Mouse (Mus musculus): ENCODE data around the gene Dusp7.

The Dusp7 gene

DNA sequence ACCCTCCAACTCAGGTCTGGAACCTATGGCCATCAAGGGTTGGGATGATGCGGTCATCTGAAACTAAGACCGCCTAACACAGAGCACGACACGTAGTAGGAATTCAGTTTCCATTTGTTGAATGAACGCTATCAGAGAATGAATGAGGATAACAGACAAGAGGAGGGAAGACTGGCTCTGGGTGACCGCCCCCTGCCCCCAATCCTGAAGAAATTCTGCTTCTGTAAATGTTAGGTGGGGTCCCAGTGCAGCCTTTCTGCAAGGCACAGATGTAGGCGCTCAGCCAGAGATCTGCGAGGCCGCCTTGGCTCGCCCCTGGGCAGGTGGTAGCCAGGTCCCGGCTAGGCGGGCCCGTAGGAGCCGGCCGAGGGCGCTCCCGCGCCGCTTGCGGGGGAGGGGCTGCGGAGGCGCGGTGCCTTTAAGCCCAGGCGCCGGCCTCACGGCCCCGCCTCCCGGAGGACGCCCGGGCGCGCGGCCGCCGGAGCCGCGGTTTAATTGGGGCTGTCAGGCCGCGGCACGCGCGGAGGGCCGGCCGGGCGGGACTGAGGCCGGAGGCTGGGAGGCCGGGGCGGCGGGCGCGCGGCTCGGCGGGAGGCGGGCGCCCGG is at the start of gene Dusp7:
Gene Dusp7 (plus strand): TSS at position 521 of the 606 bp plus-strand sequence.
- DNase-seq (ENCODE audit: low spot score): peak; percentile 85

DNA sequence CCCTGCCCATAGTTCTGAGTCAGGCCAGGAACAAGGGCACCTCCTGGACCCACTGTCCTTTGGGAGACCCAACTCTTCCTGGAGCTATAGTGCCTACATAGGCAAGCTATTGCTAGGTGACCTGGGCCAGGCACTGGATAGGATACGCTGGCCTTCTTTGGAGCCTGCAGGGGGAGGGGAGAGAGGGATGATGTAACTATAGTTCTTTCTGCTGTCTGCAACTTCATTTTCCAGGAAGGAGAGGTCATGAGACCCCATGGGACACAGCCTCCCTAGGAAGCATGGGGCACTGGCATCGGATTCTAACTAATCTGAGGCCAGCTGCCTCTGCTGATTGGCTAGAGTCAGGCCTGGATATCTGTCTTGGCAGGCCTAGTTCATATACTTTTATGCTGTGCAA is 49.3 kb upstream of the Dusp7 start:
- peak; percentile 46 for DNase-seq (ENCODE audit: low spot score)

DNA sequence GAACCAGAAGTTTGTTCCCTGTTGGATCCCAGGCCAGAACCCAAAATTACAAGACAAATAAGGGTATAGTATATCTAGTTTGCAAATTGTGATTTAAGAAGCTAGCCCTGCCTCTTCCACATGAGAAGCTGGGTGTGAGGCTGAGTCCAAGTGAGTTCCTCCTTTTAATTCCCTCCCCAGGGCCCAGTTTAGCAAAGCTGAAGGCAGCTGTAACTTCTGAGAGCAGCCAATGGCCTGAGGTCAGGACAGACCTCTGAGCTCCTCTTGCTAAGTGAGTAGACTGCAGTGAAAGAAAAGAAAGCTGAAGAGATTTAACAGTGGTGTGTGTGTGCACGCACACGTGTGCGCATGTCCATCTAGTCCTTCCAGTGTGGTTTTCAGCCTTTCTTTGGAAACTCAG is 45.9 kb upstream of the Dusp7 start:
- no peak for DNase-seq (ENCODE audit: low spot score)

DNA sequence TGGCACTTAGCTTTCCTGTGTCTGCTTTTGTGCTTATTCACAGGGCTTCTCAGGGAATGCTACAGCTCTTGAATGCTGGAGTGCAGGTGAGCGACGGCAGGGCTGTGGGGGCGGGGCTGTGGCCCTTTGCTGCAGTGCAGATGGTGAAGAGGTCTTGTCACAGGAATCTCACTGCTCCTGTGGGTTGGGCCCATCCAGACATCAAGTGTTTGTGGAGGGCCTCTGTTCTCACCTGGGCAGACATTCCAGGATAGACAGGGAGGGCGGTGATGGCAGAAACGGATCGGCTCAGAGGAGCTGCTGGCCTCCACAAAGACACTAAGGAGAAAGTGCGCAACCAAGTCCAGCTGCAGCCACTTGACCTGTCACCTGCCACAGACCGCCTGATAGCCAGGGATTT is 42.2 kb upstream of the Dusp7 start:
- DNase-seq (ENCODE audit: low spot score): no peak

DNA sequence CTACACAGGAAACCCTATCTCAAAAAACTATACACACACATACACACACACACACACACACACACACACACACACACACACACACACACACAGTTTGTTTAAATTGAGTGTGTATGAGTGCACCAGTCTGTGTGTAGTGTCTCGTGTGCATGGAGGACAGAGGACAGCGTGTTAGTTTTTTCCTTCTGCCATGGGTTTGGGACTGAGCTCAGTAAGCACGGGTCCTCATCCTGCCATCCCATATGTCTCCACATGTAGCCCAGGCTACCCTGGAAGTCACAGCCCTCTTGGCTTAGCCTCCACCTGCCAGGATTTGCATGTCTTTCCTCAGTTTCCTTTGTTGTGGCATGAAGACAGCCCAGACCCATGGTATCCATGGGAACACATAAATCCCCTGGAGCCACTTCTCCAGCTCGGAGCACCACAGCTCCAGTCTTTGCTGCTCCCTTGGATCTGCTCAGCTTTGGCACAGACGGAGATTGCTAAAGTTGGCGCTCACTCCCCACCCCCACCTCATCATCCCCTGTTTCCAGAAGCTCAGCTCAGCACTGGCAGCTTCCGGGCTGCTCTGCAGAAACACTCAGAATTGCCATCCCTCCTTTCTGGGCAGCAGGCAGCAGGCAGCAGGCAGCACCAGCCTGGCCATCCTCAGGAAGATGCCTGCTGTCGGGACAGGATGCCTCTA is 41.2 kb upstream of the Dusp7 start:
- no peak for DNase-seq (ENCODE audit: low spot score)

DNA sequence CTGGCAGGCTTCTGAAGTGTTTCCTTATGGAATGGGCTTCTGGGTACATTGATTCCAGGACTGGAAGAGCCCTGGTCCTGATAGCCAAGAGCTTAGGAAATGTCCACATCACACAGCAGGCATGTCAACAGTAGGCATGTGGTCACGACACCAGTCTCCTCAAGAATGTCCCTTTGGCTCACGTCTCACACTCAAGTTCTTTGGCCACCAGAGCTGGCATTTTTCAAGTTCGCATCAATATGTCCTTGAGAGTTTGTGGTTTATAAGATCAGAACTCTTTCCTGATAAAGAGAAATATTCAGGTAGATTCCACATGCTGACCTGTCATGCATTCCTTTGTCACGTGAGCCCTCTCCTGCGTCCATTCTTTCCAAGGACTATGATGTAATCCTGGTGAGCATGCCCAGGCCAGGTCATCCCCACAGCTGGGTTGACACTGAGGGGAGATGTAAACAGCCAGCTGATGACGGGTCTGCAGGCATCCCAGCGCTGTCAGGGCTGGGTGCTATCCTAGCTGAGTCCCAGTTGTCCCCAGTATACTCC is 40.3 kb upstream of the Dusp7 start:
- no peak for DNase-seq (ENCODE audit: low spot score)

DNA sequence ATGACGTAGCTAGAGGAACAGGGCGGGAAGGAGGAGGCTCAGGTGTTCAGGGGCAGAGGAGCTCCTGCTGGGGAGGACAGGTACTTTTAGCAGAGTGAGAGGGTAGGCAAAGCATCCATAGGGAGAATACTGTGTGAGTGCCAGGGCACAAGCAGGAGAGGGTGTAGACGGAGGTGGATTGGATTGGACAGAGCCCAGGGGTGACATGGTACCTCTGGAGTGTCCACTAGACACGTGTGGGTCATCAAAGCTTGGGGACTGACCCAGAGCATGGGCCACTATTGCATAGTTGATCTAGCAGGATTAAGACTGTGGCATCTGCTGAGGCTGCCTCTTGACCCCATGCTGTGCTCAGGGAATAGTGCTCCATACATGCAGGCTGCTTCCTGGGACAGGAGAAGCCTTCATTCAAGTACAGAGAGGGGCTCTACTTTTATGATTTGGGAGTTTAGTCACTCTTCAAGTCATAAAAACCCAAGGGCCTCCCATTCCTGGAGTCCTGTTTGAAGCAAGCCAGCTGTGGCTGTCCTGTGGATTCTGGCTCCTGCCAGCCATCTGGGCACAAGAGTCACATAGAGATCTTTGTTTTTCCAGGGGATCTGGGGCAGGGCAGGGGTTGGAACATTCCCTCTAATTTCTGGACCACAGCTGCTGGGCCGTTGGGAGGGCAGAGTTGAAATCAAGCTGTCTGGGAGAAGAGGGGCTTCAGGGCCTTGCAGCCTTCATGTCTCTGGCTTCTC is 39.5 kb upstream of the Dusp7 start:
- DNase-seq (ENCODE audit: low spot score): no peak

DNA sequence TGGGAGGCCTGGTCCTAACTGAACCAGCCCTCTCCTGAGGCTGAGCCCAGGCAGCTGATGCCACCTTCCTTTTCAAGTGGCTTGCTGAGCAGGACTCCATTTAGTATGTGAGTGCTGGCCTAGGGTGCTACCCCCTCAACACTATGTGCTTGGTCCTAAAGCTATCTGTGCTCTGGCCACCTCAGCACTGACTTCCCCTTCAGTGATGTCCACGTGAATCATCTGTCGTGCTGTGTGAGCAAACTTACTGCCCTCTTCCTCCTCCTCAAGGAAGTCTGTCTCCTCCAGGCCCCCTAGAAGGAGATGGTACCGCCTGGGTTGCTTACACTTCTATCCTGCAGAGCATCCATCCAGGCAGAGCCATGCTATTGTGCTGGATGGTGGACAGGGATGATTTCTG is 35.7 kb upstream of the Dusp7 start:
- DNase-seq (ENCODE audit: low spot score): no peak

DNA sequence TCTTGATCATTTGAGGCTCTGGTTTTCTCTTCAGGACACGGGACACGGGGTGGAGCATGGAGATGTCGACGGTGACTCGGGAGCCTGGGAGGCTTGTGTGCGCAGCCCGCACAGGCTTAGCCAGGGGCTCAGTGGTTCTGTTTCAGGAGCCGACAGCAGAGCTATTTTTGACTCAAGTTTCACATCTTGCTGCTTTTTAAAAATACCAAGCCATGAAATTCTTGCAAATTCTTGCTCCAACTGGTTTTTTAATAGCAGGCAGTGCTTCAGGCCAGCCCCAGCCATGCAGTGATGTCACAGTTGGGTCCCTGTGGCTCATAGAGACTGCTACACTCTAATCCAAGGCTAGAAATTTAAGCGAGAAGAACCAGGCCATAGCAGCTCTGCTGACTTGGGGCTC is 30.8 kb upstream of the Dusp7 start:
- DNase-seq (ENCODE audit: low spot score): no peak

DNA sequence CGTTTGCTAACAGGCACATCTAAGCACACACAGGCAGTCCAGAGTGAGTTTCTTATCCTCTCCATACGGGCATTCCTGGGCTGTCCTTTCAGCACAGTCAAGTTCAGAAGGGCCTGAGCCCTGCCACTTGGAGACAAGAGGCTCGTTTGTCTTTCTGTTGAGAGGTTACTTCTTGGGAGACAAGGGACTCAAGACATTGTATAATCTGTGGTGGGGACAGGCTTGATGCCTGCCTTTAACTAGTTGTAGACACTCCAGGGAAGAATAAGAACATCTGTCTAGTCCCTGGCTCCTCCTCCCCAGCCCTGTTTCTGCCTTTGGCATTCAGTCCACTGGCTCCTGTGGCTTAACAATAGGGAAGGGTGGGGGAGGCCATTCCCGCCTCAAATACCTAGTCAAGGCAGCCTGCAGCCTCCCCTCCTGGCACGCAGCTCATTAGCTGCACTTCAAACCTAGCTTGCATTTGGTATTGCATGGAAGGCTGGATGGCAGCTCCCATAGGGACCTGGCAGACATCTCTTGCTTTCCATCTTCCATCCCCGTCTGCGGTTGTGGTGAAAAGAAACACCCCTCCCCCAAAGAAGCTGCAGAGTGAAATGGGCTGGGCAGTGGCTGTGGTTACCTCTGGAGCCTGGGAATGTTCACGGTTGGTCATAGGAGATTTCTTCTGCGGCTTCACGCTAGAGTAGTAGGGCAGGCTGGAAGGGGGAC is 29.8 kb upstream of the Dusp7 start:
- DNase-seq (ENCODE audit: low spot score): peak; percentile 15

DNA sequence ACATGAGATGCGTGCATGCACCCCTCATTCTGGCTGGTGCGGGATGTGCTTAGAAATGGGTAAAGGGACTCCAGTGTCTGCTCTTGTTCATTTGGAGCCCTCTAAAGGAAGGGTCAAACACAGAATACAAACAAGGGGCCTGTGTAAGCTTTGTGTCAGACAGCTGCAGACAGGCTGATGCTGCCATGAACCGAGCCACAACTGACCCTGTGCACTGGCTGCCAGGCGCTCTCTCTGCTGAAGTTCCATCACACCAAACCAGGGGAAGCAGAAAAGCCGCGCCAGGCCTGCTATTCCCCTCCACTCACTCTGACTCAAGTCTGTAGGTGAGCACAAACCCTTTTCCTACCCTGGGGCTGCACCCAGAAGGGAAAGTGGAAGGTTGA is 29.3 kb upstream of the Dusp7 start:
- DNase-seq (ENCODE audit: low spot score): no peak

DNA sequence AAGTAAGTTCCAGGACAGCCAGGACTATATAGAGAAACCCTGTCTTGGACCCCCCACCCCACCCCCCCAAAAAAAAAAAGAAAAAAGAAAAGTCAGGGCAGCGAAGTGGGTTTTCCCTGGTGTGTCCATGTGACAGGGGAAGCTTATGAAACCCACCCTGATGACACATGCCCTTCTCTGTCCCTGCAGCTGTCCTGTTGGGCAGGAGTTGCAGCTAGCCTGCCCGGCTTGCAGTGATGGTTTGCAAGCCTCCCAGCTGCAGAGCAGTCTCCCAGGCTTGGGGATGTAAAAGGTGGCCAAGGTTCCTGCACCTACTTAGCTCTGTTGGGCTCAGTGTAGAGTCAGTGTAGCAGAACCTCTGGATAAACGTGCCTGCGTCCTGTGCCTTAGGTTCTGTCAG is 28.7 kb upstream of the Dusp7 start:
- DNase-seq (ENCODE audit: low spot score): no peak

DNA sequence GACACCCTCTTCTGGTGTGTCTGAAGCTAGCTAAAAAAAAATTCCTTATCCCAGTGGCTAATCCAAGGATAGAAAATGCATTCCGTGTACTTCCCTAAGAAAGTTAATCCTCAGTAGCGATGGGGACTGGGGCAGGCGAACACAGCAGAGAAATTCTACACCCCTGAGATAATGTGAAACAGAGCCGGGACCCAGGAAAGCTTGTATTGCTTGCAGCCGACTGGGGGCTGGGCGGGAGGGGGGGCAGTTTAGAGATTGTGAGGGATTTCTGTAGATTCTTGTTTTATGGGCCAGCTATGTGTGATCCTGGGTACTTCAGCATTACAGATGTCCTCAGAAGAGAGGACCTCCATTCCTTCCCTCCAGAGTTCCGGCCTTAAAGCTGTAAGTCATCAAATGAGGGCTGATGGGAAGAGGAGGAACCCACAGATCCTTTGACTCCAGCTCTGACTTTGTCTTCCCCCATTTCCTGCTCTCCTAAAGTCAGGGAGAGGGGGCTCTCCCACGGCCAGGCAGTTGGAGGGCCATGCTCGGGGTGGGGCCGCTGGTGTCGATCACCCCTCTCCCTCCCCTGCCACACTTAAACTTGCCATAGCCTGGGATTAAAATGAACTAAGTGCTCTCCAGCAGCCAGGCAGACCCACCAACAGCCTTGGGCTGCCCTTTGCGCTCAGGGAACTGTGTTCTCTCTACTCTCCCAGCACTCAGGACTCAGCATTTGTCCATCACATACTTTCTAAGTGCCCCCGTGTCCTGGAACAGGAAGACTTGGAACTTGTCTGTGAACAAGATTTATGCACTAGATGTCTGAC is 27.7 kb upstream of the Dusp7 start:
- DNase-seq (ENCODE audit: low spot score): no peak

DNA sequence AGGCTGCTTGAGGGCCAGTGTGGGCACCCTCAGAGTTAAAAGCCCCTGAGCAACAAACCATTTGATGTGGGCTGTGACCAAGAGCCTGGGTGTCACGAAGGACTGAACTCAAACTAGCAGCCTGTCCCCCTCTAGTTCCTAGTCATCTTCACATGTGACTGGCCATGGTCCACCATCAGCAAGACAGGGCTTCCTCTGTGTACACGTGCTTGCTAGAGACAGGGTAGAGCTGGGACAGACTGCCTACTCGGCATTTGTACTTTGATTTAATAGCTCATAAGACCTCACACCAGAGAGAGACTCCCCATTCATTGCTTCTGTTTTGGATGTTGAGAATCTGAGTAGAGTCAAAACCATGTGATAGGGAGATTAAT is 27.1 kb upstream of the Dusp7 start:
- no peak for DNase-seq (ENCODE audit: low spot score)

DNA sequence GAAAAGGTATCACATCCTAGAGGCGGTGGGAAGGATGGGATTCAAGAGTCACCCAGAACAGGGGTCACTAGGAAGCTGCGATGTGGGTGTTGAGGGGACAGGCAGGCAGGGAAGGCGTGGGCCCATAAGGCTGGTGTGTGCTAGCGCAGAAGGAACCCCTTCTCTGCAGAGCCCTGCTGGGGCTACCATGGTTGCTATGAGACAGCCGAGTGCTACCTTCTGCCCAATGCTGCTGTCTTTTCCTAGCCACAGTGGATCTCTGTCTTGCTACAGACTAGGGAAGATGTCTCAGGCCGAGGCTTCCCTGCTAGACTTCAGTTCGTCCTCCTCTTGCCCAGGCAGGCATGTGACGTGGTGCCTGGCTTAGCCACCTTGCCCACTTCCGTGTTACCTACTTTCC is 25.9 kb upstream of the Dusp7 start:
- no peak for DNase-seq (ENCODE audit: low spot score)

DNA sequence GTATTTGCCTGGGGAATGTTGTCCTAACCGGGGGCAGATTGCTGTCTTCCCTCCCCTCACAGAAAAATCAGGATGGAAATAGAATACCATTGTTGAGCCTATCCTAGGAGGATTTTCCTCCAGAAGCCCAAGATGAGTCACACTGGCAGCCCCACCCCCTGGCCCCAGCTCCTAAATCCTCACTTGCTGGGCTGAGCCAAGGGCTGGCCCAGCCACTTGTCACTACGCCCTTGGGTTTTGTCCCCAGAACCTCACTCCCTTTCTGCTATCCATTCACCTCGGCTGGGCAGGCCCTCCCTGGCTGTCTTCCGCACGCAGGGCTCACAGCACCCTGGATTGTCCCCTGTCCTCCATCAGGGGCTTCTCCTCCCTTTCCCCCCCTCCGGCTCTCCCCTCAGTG is 23.3 kb upstream of the Dusp7 start:
- peak; percentile 64 for DNase-seq (ENCODE audit: low spot score)

DNA sequence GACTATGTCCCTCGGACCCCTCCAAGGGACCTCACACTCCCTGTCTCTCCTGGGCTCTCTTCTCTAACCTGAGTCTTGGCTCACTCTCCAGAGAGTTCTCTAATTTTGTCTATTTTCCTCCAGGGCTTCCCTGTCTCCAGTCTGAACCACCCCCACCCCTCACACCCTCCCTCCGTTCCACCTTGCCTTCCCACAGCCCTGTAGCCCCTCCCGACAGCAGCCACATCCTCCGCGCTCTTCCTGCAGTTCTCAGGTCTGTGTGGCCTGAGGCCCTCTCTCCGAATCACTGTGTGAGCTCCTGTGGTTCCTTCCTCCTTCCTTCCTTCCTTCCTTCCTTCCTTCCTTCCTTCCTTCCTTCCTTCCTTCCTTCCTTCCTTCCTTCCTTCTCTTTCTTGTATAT is 22.8 kb upstream of the Dusp7 start:
- no peak for DNase-seq (ENCODE audit: low spot score)

DNA sequence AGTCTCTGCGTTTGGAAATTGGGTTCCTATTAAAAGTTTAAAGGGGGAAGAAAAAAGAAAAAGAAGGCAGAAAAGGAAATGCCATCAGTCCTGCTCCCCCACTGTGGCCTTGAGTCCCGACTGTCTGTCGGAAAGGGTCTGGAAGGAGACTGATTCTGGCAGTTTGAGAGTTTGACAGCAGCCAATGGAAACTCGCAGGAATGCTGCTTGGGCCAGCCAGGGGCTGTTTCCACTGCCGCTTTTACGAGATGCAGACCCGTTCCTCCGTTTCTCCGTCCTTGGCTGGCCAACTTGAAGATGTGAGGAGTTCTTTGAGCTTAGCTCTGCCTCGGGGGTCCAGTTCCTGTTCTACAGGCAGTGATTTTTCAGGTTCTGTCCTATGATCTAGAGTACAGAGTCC is 20.2 kb upstream of the Dusp7 start:
- DNase-seq (ENCODE audit: low spot score): no peak

DNA sequence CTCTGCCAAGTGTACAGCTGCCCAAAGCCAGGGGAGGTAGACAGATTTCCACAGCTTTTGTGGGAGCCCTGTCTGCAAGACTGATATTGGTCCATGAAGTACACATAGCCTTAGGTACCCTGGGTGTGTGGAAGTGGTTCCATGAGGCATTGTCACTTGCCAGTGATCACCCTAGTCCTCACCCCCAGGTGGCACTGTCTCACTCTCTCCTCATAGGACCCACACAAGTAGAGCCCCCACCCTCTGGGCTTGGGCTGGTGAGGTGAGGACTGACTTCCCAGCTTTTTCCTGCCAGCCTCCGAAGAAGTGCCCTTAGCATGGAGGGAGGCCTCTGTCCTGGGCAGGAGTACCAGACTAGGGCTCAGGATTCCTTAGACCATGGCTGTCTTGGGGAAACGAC is 19.4 kb upstream of the Dusp7 start:
- no peak for DNase-seq (ENCODE audit: low spot score)

DNA sequence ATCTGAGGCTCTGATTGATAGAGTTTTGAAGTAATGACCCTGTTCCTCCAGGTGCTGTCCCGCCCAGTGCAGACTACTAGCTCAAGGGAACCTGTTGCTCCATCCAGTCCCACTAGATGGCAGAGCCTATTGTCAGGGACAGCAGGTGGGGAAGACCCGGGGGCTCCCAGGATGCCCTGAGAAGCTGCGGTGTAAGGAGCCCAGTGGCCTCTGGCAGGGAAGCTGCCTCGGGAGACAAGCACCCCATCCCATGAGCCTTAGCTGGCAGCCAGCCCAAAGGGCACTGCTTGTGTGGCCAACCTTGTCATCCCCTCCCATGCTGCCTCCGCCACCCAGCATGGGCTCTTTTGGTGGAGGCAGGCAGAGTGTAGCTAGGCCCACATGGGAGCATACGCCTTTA is 17.3 kb upstream of the Dusp7 start:
- DNase-seq (ENCODE audit: low spot score): no peak

DNA sequence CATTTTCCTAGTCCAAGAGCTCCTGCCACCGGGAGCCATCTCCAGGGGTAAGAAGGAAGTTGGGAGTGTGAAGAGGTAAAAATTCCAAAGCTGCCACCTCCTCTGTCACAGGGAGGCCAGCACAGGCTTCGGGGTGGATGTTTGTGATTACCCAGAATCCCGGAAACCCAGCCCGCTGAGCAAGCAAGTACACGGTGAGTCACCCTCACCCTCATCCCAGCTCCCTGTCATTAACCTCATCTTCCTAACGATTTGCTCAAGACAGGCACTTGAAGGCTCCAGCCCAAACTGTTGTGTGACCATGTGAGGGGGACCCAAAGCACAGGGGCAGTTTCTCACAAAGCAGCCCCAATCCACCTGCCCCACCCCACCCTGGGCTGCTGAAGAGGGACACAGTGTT is 14.7 kb upstream of the Dusp7 start:
- DNase-seq (ENCODE audit: low spot score): peak; percentile 35

DNA sequence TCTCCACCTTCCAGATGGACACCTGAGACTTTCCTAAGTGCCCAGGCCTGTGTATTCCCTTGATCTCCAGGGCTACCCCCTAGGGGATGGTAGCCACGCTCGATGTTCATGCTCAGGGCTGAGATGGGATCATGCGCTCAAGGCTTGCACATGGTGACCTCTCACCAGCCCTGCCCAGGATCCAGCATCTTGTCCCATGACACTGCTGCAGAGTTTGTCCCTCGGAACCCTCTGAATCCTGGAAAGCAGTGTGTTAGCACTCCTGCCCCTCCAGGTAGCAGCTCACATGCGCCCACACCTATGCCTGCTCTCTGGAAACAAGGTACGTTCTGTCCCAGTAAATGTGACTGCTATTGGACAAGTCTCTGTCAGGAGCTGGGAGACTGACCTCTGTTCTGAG is 13.6 kb upstream of the Dusp7 start:
- DNase-seq (ENCODE audit: low spot score): no peak
